Mouse (Mus musculus): ENCODE measurements around the gene Metrn.

Gene Metrn

DNA sequence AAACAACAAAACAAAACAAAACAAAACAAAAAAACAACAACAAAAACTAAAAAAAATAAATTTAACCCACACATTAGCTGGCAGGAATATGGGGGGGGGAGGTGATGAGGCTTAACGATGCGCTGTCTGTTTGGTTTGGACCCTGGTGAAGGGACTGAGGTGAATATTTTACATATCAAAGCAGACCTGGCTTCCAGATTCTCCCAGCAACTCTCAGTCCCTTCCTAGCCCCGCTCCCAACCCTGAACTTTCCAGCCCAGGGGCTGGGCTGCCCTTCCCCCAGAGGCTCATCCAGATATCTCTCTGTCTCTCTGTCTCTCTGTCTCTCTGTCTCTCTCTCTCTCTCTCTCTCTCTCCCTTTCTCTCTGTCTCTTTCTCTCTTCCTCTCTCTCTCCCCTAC is 34.3 kb downstream of the Metrn start:
- DNase-seq = no peak

DNA sequence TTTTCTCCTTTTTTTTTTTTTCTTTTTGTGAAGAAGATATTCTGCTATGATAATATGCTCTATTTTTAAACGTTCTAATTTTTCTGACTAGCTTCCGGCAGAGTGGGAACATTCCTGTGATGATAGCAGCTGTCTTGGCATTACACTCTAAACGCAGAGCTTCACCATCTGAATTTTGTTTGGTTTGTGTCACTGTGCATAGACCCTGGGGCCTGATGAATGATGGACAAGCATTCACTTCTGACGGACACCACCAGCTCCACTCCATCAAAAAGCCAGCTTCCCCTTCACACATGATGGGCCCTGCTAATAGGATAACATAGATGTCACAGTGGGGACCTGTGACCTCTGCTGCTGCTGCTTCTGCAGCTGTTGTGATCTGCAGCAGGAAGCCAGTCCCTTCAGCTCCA is 35.4 kb downstream of the Metrn start:
- DNase-seq = no peak

DNA sequence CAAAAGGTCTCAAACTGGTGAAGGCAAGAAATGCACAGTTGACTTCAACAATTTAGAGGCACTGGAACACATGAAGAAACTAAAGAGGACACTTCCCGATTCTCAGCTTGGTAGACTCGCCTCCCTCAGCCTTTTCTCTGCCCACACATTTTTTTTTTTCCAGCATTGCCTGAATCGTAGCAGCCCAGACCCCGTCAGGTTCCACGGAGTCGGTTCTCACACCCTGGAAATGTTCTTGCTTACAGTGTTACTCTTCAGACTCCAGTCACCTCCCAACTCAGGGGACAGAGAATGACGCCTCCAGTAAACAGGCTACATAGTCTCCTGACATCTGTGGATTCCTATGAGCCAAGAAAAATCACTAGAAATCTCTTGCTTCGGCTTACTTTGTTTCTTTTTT is 36.8 kb downstream of the Metrn start:
- no peak for DNase-seq

DNA sequence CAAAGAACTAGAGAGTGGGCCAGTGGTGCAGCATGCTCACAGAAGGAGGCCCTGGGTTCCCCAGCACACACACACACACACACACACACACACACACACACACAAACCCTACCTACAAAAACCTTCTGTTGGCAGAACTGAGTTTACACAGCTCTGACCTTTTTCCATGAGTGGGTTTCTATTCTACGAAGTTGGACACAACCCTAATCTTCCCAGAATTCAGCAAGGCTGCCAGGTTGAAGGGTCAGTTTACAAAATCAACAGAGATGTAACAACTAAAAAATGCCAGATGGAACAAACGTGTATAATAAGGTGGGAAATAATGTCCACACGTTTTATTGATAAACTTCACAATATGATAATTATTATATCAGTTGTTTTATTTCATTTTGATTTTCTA is 39.2 kb downstream of the Metrn start:
- no peak for DNase-seq

DNA sequence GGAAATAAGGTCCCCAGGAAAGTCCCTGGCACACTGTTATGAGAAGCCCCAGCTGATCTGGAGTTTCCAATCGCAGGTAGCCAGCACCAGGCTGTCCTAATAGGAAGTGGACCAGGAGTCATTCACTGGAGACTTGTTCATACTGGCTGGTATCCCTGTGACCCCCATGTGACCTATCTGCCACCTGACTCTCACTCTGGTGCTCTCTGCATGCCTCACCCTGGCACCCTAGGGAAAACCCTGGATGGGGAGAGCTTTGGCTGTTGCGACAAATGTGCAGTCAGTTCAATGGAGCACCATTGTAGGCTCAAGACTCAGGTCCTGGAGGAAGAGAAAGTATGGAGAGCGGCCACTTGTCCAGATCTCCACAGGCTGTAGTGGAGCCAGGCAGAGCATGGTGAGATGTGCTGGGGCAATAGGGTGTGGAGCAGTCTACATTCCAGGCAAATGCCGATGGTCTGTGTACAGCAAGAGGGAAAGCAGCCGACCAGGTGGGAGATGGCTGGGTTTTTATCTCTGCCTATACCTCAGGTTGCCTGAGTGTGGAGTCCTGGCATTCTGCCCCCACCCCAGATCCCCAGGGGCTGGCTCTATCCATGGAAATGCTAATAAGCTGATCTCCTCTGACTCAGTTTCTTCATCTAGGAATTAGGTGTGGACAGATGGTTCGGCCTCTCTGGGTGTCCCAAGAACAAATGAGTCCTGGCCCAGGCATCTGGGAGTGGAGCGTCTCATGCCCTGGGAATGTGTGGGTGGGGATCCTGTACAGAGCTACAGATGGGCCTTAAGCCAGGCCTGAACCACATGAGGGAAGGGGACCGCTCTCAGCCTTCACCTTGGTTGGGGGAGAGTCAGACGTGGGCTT is 40.3 kb downstream of the Metrn start:
- DNase-seq = no peak

DNA sequence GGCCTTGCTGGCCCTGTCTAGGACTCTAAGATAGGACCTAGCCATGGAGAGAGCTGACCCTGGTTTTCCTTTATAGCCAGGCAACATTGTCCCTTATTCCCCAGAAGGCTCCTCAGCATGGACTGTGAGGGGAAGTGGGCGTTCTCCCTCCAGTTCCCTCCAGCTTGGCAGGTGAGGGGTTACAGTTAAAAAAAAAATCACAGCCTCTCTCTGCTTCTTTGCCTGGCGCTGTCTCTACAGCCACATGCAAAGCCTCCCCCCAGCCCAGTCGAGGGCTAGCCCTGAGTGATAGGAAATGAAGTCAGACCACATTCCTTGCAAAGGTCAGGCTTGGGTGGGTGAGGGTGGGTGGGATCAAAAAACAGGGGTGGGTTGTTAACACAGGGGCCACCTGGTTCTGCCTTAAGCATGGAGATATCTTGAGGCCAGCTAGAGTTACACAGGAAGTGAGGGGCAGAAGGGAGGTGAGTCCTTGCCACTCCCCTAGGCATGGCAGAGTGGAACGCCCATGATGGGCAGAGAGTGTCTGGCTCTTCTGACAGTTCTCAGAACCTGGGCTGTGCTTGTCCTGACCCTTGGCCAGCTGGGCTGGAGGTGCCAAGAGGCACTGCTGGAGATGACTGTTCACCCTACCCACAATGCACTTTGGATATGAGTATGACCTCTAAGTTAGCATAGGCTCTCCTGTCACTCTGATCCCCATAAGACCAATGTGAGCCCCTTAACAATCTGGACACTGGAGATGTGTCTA is 41.1 kb downstream of the Metrn start:
- no peak for DNase-seq

DNA sequence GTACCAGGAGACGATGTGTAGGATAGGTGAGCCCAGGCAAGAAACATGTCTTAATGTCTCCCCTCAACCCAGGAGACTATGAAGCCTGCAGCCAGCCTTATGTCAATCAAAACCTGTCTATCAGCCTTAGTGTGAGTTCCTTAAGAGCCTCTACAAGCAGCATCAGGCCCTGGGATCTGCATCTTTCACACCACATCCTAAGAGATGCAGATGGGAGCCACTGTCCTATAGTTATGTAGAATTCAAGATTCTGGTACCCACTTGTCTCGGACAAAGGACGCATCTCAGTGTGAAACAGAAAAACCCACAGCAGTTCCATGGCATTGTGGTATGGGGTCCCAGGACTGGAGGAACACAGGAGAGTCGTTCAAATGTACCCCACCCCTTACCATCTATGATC is 41.9 kb downstream of the Metrn start:
- no peak for DNase-seq

DNA sequence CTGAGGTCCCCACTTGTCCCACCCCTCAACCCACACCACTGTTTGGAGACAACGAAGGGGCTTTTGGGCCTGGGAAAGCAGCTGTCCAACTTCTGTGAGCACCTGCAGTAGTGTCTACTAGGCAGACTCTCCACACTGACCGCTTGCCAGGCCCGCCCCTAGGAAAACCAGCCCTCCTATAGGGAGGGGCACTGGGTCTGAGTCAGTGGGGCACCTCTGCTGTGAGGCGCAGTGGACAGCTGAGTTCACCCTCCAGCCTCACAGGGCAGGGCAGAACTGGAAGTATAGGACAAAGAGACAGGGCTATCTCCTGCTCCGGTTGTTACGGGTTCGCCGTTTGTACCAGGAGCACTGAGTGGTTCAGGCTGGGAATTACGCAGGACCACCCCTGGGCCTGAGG is 42.7 kb downstream of the Metrn start, which contains the start of gene Msln:
Gene Msln, minus strand, starts transcription at position 138 of the 400 bp plus-strand sequence.
- DNase-seq = no peak

DNA sequence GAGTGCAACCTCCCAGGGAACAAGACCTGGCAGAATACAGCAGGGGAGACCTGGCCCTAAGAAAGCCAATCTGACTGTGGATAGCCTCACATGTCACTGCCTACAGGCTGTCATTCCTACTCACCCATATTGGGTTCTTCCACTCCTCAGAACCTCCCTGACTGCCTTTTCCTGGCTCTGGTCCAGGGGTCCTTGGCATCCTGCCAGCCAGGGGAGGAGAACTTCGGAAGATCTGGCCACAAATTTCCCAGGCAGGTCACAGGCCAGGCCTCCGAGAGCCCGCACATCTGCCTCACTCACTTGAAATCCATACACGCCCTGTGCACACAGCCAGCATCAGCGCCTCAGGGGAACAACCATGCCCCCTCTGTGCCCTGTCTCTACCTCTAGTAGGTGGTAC is 45.5 kb downstream of the Metrn start:
- DNase-seq = no peak

DNA sequence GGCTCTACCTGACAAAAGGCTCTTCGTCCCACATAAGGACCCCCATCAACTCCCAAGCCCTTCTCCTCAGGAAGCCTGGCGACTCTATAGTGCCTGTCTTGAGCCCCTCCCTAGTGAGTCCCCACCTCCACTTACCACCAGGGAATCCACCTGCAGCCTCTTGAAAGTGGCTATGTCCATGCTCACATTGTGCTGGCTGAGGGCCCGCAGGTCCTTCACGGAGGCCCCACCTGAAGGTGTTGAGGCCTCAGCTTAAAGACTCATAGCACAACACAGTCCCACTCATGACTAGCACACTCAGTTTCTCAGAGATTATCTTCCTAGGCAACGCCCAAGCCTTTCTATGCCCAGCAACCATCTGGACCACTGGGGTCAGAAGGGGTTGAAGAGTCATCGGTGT is 47.6 kb downstream of the Metrn start:
- no peak for DNase-seq

DNA sequence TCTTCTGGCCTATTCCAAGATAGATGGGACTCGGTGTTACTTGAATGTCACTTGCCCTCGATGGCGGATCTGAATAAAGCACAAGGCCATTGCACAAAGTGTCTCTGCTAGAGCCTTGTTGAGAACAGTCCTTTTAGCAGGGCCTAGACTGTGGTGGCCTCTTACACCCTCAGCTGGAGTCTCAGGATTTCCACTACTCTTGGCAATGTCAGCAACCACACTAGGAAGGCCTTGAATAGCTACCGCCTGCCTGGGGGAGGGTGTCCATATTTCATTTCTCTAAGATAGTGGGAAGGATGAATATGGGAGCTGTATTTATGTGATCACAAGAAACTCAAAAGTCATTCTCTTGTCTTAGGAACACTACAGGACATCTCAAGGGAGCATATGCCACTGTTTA is 48.7 kb downstream of the Metrn start:
- DNase-seq = no peak

DNA sequence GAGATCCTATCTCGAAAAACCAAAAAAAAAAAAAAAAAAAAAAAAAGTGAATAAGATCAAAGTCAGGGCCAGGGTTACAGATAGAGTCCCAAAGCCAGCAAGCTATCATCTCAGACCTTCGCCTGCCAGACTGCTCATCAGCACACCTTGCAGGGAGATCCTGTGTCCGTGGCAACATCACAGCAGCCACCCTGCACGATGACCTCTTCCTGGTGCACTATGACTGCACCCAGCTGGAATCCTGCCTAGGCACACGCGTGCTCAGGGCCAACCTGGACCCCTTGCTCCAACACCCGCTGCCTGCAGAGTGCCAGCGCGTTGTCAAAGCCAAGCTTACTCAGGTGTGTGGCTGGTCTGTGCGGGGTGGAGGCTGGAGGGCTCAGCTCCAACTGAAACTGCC is 52.6 kb downstream of the Metrn start:
- DNase-seq = no peak

DNA sequence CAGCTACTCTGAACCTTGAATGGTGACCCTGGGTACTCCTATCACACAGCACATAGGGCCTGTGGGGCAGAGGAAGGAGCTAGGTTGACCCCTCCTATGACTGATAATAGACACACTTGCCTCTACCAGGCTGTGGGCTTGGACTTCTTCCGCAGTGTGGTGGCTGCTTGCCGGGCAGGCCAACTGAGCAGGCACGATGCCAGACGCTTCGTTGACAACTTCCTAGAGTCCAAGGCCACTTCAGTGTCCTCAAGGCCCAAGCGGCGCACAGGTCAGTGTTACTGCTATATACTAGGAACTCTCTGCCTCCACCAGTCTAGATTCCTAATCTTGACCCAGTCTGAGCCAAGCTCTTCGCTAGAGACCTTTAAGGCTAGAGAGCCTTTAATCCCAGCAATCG is 53.1 kb downstream of the Metrn start:
- no peak for DNase-seq
